Mouse (Mus musculus): ENCODE measurements around the gene Lgi4. TPM values are rescaled to one million over a fixed set of nuclear protein-coding genes. Genes with fewer than 3 reads are reported as not detected.

The Lgi4 gene
- polyA plus RNA-seq, 1 experiment from 2014 or later, result 1.5 TPM

DNA sequence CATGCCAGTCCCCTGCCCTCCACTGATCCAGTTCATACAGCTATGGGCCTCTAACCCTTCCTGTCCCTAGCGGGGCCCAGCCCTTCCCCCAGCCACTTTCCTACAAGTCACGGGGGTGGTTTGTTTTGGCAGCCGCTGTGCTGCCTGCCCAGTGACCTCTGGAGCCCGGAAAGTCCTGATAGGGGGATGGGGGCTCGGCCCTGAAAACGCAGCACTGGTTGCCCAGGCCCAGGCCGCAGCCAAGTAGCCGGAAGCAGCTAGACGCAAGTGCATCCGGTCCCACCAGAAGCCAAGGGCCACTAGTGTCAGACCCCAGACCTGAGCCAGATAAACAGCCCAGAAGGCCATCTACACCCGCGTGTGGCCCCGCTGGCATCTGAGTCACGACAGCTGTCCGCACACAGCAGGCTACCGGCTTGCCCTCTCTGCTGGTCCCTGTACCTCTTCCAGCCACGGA, 56.5 kb downstream of the Lgi4 start:
- H3K27me3 ChIP-seq (replicated peaks), result no peaks in the 10 kb centered on the region
- no peak overlapping the region for H3K9ac ChIP-seq
- H3K4me3 ChIP-seq (replicated peaks), result no peak overlapping the region
- peaks cover 15% of the 10 kb centered on the region; the same call in 1 of the 2 replicates for H3K4me1 ChIP-seq (replicated peaks)
- H3K4me2 ChIP-seq (replicated peaks), result peak overlapping the region; percentile 56
- H3K36me3 ChIP-seq, result no peaks in the 10 kb centered on the region
- peak; percentile 74 for ATAC-seq
- 26% methylated on average over 17 of the region's 17 CpGs for WGBS
- no peaks in the 10 kb centered on the region for H3K9me3 ChIP-seq
- H3K27ac ChIP-seq, result no peak overlapping the region

DNA sequence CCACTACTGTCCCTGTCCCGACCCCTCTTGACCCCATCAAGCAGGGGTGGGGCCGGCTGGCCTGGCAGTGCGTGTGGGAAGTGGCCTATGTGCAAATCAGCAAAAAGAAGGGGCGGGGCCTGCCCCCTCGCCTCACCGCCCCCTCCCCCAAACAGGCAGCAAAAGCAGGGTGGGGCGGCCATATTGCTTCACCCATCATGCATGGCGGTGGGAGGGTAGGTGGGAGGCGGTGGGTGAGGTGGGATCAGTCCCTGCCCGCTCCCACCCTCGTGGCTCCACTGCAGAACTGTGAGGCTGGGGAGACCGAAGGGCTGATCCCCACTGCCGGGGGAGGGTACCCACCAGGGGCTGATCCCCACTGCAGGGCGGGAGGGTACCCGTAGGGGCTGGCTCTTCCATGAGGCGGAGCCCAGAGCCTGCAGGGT, 57.6 kb downstream of the Lgi4 start:
- 56% methylated on average over 16 of the region's 16 CpGs for WGBS
- Histone ChIP-seq H3K4me3 (replicated peaks) (no peak overlapping the region), H3K4me2 (replicated peaks) (no peak overlapping the region), H3K9me3 (no peaks in the 10 kb centered on the region), H3K36me3 (no peaks in the 10 kb centered on the region), H3K27me3 (replicated peaks) (no peaks in the 10 kb centered on the region), H3K9ac (no peak overlapping the region), H3K4me1 (replicated peaks) (peaks cover 8% of the 10 kb centered on the region; the same call in 1 of the 2 replicates), H3K27ac (no peak overlapping the region)
- no peak for ATAC-seq

DNA sequence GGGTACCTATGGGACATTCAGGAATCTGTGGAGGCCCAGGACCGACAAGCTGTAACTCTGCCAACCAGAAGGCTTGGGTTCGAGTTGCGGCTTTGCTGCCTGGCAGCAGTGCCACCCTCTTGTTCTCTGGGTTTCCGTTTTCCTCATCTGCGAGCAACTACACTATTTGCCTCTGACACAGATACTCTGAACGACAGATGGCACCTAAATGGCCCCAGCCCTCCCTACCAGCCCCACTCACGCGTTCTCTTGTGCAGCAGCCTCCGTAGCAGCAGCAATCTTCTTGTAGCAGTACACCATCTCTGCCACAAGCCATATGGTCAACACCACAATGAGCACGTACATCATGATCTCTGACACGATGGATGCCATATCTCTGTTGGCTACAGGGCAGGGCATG, 58.3 kb downstream of the Lgi4 start:
- H3K4me3 ChIP-seq (replicated peaks), result no peak overlapping the region
- H3K9me3 ChIP-seq, result no peaks in the 10 kb centered on the region
- ATAC-seq, result no peak
- H3K27me3 ChIP-seq (replicated peaks), result no peaks in the 10 kb centered on the region
- no peak overlapping the region for H3K4me2 ChIP-seq (replicated peaks)
- WGBS, result 87% methylated on average over 11 of the region's 11 CpGs
- H3K4me1 ChIP-seq (replicated peaks), result peaks cover 8% of the 10 kb centered on the region; the same call in 1 of the 2 replicates
- H3K36me3 ChIP-seq, result no peaks in the 10 kb centered on the region
- no peak overlapping the region for H3K27ac ChIP-seq
- H3K9ac ChIP-seq, result no peak overlapping the region

DNA sequence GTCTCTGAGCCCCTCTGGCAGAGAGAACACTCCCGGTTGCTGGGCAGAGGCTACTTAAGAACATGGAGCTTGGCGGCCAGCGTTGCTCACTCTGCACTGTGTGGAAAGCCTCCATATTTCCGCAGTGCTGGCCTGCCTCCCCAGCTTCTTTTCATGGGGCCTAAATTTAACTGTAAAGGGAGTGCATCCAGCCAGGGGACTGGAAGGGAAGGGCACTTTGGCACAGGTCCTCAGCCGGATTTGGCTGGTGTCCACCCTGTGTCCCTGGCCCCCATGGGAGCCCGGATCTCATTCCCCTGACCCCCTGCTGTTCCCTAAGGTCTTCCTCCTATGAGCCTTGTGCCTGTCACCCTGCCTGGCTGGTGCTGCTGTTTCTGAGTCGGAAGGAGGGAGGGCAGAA, 59.3 kb downstream of the Lgi4 start:
- H3K27ac ChIP-seq, result no peak overlapping the region

DNA sequence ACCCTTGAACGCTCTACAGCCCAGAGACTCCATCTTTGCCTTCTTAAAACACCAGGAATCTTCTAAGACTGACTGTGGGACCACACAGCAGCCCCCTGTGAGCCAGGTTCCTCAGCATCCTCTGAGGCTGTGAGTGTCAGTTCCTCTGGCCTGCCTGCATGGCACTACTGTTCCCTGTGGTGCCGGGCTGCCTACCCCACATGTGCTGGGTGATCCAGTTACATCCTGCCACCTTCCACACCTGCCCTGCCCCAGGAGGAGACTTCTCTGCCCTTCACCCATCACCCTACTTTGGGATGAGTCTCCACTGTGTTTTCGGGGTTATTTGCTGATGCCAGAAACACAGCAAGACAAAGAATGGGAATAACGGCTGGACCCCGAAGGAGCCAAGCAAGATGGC, 60.4 kb downstream of the Lgi4 start:
- ATAC-seq, result no peak
- Histone ChIP-seq H3K4me2 (replicated peaks) (no peak overlapping the region), H3K36me3 (no peaks in the 10 kb centered on the region), H3K27ac (no peak overlapping the region), H3K9me3 (no peaks in the 10 kb centered on the region), H3K27me3 (replicated peaks) (peaks cover under 1% of the 10 kb centered on the region; the same call in 1 of the 2 replicates), H3K9ac (no peak overlapping the region), H3K4me3 (replicated peaks) (no peak overlapping the region), H3K4me1 (replicated peaks) (peaks cover 8% of the 10 kb centered on the region; the same call in 1 of the 2 replicates)
- 88% methylated on average over 5 of the region's 5 CpGs for WGBS

More for the DNA sequence above, 59.3 kb downstream of the Lgi4 start:
- H3K27me3 ChIP-seq (replicated peaks), result no peaks in the 10 kb centered on the region
- H3K4me1 ChIP-seq (replicated peaks), result peaks cover 8% of the 10 kb centered on the region; the same call in 1 of the 2 replicates
- no peaks in the 10 kb centered on the region for H3K9me3 ChIP-seq
- no peaks in the 10 kb centered on the region for H3K36me3 ChIP-seq
- 83% methylated on average over 7 of the region's 7 CpGs for WGBS
- H3K4me2 ChIP-seq (replicated peaks), result no peak overlapping the region
- ATAC-seq, result no peak
- no peak overlapping the region for H3K4me3 ChIP-seq (replicated peaks)
- no peak overlapping the region for H3K9ac ChIP-seq

Other genes starting within 250 kb of the Lgi4 start
- 10.9 and 15.5 TPM in 2 replicates for gene Ffar2, start 235.6 kb upstream of the Lgi4 start, polyA plus RNA-seq (2015; fragmentation: Nextera tagmentation; extraction: Ambion mirVana)
- gene Ffar3, start 203.2 kb upstream of the Lgi4 start, polyA plus RNA-seq (2015; fragmentation: Nextera tagmentation; extraction: Ambion mirVana), result 0.54 and 0.83 TPM in 2 replicates
- gene Ffar1, start 197.8 kb upstream of the Lgi4 start, polyA plus RNA-seq (2015; fragmentation: Nextera tagmentation; extraction: Ambion mirVana), result 0.25 and 0.27 TPM in 2 replicates
- 0.38 and 0.59 TPM in 2 replicates for gene Cd22, start 179.0 kb upstream of the Lgi4 start, polyA plus RNA-seq (2015; fragmentation: Nextera tagmentation; extraction: Ambion mirVana)
- gene Mag, start 144.5 kb upstream of the Lgi4 start, polyA plus RNA-seq (2015; fragmentation: Nextera tagmentation; extraction: Ambion mirVana), result 0.24 and 0.40 TPM in 2 replicates
- not detected in 2 replicates for gene Hamp2, start 134.7 kb upstream of the Lgi4 start, polyA plus RNA-seq (2015; fragmentation: Nextera tagmentation; extraction: Ambion mirVana)
- gene Hamp, start 115.3 kb upstream of the Lgi4 start, polyA plus RNA-seq (2015; fragmentation: Nextera tagmentation; extraction: Ambion mirVana), result 0.41 TPM in 1 of 2 replicates, not detected in the other
- 17.5 and 18.1 TPM in 2 replicates for gene Usf2, start 102.5 kb upstream of the Lgi4 start, polyA plus RNA-seq (2015; fragmentation: Nextera tagmentation; extraction: Ambion mirVana)
- gene Lsr, start 85.9 kb upstream of the Lgi4 start, polyA plus RNA-seq (2015; fragmentation: Nextera tagmentation; extraction: Ambion mirVana), result 146 and 163 TPM in 2 replicates
- 10.1 and 11.4 TPM in 2 replicates for gene Fam187b, start 85.6 kb upstream of the Lgi4 start, polyA plus RNA-seq (2015; fragmentation: Nextera tagmentation; extraction: Ambion mirVana)
- gene Fxyd5, start 16.9 kb upstream of the Lgi4 start, polyA plus RNA-seq (2015; fragmentation: Nextera tagmentation; extraction: Ambion mirVana), result 21.7 and 29.8 TPM in 2 replicates
- gene Fxyd7, start 7.9 kb upstream of the Lgi4 start, polyA plus RNA-seq (2015; fragmentation: Nextera tagmentation; extraction: Ambion mirVana), result 20.3 and 20.7 TPM in 2 replicates
- gene Fxyd1, start 2.1 kb upstream of the Lgi4 start, polyA plus RNA-seq (2015; fragmentation: Nextera tagmentation; extraction: Ambion mirVana), result 64.5 and 80.1 TPM in 2 replicates
- 70.8 and 77.4 TPM in 2 replicates for gene Fxyd3, start 17.4 kb downstream of the Lgi4 start, polyA plus RNA-seq (2015; fragmentation: Nextera tagmentation; extraction: Ambion mirVana)
- gene Hpn, start 55.9 kb downstream of the Lgi4 start, polyA plus RNA-seq (2015; fragmentation: Nextera tagmentation; extraction: Ambion mirVana), result 37.9 and 47.0 TPM in 2 replicates
- gene Scn1b, start 67.7 kb downstream of the Lgi4 start, polyA plus RNA-seq (2015; fragmentation: Nextera tagmentation; extraction: Ambion mirVana), result 1.6 and 1.8 TPM in 2 replicates
- gene Gramd1a, start 96.6 kb downstream of the Lgi4 start, polyA plus RNA-seq (2015; fragmentation: Nextera tagmentation; extraction: Ambion mirVana), result 41.6 and 44.2 TPM in 2 replicates
- not detected in 2 replicates for gene Scgb2b2, start 231.2 kb downstream of the Lgi4 start, polyA plus RNA-seq (2015; fragmentation: Nextera tagmentation; extraction: Ambion mirVana)
- gene Scgb1b2, start 232.5 kb downstream of the Lgi4 start, polyA plus RNA-seq (2015; fragmentation: Nextera tagmentation; extraction: Ambion mirVana), result not detected in 2 replicates